Mouse (Mus musculus): ENCODE data around the gene Sars2. TPM values are rescaled to one million over a fixed set of nuclear protein-coding genes. Genes with fewer than 3 reads are reported as not detected.

The Sars2 gene
- polyA plus RNA-seq, 1 experiment from 2014 or later, result 30.8 TPM

GRCm38 (mm10) chr7:28732341-28733142 lies 9.2 kb upstream of the Sars2 start:
- peak overlapping the region; percentile 69 for H3K9ac ChIP-seq
- H3K4me2 ChIP-seq, result peak overlapping the region; percentile 84
- no peaks in the 10 kb centered on the region; the same call in 1 of the 2 replicates for H3K9me3 ChIP-seq
- H3K27me3 ChIP-seq, result peaks cover 5% of the 10 kb centered on the region
- ATAC-seq (ENCODE audit: insufficient number of reproducible peaks, insufficient read depth, low FRiP score, low TSS enrichment, low read depth), result peak; percentile 70
- peak overlapping the region; percentile 16; the same call in 1 of the 2 replicates for H3K27ac ChIP-seq
- peaks cover 12% of the 10 kb centered on the region for H3K4me1 ChIP-seq
- peaks cover 36% of the 10 kb centered on the region for H3K36me3 ChIP-seq
- H3K4me3 ChIP-seq, result peak overlapping the region; percentile 49
- 3% methylated on average over 58 of the region's 58 CpGs for WGBS

GRCm38 (mm10) chr7:28733211-28733610 lies 8.6 kb upstream of the Sars2 start:
- H3K4me2 ChIP-seq, result peak overlapping the region; percentile 84
- peaks cover 12% of the 10 kb centered on the region for H3K4me1 ChIP-seq
- peaks cover 43% of the 10 kb centered on the region for H3K36me3 ChIP-seq
- no peak for ATAC-seq (ENCODE audit: insufficient number of reproducible peaks, insufficient read depth, low FRiP score, low TSS enrichment, low read depth)
- H3K9ac ChIP-seq, result peak overlapping the region; percentile 69; the same call in 1 of the 2 replicates
- H3K9me3 ChIP-seq, result no peaks in the 10 kb centered on the region; the same call in 1 of the 2 replicates
- 17% methylated on average over 11 of the region's 11 CpGs for WGBS
- H3K27ac ChIP-seq, result peak overlapping the region; percentile 16; the same call in 1 of the 2 replicates
- peaks cover 5% of the 10 kb centered on the region for H3K27me3 ChIP-seq
- peak overlapping the region; percentile 49 for H3K4me3 ChIP-seq

DNA sequence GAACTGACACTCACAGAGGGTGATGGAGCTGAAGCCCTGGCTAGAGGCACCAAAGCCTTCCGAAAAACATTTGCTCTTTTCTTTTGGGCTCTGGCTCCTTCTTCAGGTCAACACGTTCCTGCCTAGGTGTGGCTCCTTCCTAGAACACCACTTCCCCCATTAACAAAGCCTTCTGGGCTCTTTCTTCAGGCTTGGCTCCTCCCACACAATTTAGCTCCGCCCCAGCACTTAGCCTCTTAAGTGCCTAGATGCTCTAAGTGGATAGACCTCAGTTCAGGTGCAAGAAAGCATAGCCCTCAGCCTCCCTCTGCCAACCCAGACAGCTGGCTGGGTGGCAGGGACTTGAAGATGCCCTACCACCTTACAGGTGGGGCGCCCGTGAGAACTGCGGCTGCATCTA lies 6.1 kb upstream of the Sars2 start:
- Histone ChIP-seq H3K9ac (no peak overlapping the region), H3K27ac (no peak overlapping the region), H3K36me3 (peaks cover 64% of the 10 kb centered on the region), H3K27me3 (peaks cover 5% of the 10 kb centered on the region), H3K4me2 (no peak overlapping the region), H3K4me3 (no peak overlapping the region), H3K4me1 (peaks cover 15% of the 10 kb centered on the region), H3K9me3 (no peaks in the 10 kb centered on the region; the same call in 1 of the 2 replicates)
- ATAC-seq (ENCODE audit: insufficient number of reproducible peaks, insufficient read depth, low FRiP score, low TSS enrichment, low read depth), result no peak
- 86% methylated on average over 6 of the region's 6 CpGs for WGBS

DNA sequence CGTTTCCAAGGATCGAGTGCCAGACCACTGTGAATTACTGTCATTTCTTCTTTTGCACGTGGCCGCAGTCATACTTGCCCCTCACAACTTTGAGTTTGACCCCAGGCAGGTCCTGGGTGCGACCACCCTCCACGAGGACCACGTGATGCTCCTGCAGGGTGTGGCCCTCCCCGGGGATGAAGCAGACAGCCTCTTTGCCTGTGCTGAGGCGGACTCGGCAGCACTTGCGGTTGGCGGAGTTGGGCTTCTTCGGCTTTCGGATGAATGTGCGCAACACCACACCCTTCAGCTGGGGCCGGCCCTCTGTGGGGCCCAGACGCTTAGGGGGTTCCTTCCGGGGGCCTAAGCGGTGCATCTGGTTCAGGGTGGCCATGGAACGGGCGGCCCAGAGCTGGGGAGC lies 2.0 kb upstream of the Sars2 start:
- Histone ChIP-seq H3K36me3 (peaks cover 61% of the 10 kb centered on the region), H3K4me1 (peaks cover 18% of the 10 kb centered on the region), H3K27ac (no peak overlapping the region), H3K4me2 (no peak overlapping the region), H3K4me3 (no peak overlapping the region), H3K27me3 (no peaks in the 10 kb centered on the region), H3K9ac (no peak overlapping the region), H3K9me3 (no peaks in the 10 kb centered on the region)
- WGBS, result 93% methylated on average over 21 of the region's 21 CpGs
- no peak for ATAC-seq (ENCODE audit: insufficient number of reproducible peaks, insufficient read depth, low FRiP score, low TSS enrichment, low read depth)

GRCm38 (mm10) chr7:28740949-28741348 lies 843 bp upstream of the Sars2 start:
- Histone ChIP-seq H3K9me3 (no peaks in the 10 kb centered on the region), H3K27ac (no peak overlapping the region), H3K27me3 (no peaks in the 10 kb centered on the region), H3K36me3 (peaks cover 63% of the 10 kb centered on the region), H3K4me2 (peak overlapping the region; percentile 87), H3K4me1 (peaks cover 18% of the 10 kb centered on the region), H3K4me3 (peak overlapping the region; percentile 78), H3K9ac (peak overlapping the region; percentile 88)
- 40% methylated on average over 9 of the region's 9 CpGs for WGBS
- no peak for ATAC-seq (ENCODE audit: insufficient number of reproducible peaks, insufficient read depth, low FRiP score, low TSS enrichment, low read depth)

DNA sequence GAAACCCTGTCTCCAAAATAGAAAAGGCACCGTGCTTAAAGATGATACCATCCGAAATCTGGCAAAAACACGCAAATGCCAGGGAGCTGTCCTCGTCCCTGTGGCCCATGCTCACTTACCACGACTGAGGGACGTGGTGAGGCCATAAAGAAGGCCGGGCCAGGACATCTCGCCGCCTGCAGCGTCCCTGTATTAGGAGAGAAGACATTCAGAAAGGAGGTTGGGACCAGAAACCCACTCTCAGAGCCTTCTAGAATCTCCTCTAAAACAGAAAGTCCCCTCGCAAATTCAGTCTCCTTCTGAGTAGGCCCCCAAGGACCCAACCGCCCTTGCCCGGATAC lies 454 bp upstream of the Sars2 start:
- peak overlapping the region; percentile 71 for H3K27ac ChIP-seq
- H3K36me3 ChIP-seq, result peaks cover 63% of the 10 kb centered on the region
- H3K9me3 ChIP-seq, result no peaks in the 10 kb centered on the region
- peak overlapping the region; percentile 88 for H3K9ac ChIP-seq
- ATAC-seq (ENCODE audit: insufficient number of reproducible peaks, insufficient read depth, low FRiP score, low TSS enrichment, low read depth), result no peak
- H3K4me2 ChIP-seq, result peak overlapping the region; percentile 87
- H3K27me3 ChIP-seq, result no peaks in the 10 kb centered on the region
- peaks cover 18% of the 10 kb centered on the region for H3K4me1 ChIP-seq
- H3K4me3 ChIP-seq, result peak overlapping the region; percentile 78
- WGBS, result 1% methylated on average over 13 of the region's 13 CpGs

- Histone ChIP-seq H3K4me1 (peaks cover 12% of the 10 kb centered on the region), H3K4me3 (no peak overlapping the region), H3K9me3 (no peaks in the 10 kb centered on the region), H3K9ac (0 out of 2 replicates have a peak overlapping the region, but pooled peaks have one; percentile 1), H3K27ac (no peak overlapping the region), H3K4me2 (no peak overlapping the region), H3K27me3 (no peaks in the 10 kb centered on the region), H3K36me3 (peaks cover 65% of the 10 kb centered on the region)
- WGBS, result 92% methylated on average over 7 of the region's 7 CpGs
- ATAC-seq (ENCODE audit: insufficient number of reproducible peaks, insufficient read depth, low FRiP score, low TSS enrichment, low read depth), result no peak
These were observed 8.1 kb downstream of the Sars2 start for GRCm38 (mm10) chr7:28749935-28750334.

- Histone ChIP-seq H3K9me3 (no peaks in the 10 kb centered on the region), H3K4me3 (0 out of 2 replicates have a peak within 1 kb of the TSS, but pooled peaks have one; percentile 12), H3K4me1 (peaks cover 13% of the 10 kb centered on the region), H3K4me2 (peak within 1 kb of the TSS; percentile 41), H3K36me3 (peaks cover 52% of the 10 kb centered on the region), H3K27me3 (peaks cover 19% of the 10 kb centered on the region), H3K9ac (no peak within 1 kb of the TSS), H3K27ac (no peak within 1 kb of the TSS)
- ATAC-seq (ENCODE audit: insufficient number of reproducible peaks, insufficient read depth, low FRiP score, low TSS enrichment, low read depth), result peak; percentile 39; the same call in 1 of the 2 replicates
- 2% methylated on average over 17 of the region's 17 CpGs for WGBS
These were observed 14.3 kb downstream of the Sars2 start, which contains the start of gene Ccer2 for GRCm38 (mm10) chr7:28756079-28756478. TSS of gene Ccer2 (plus strand) at chr7:28756174.

GRCm38 (mm10) chr7:28758623-28759022 lies 16.8 kb downstream of the Sars2 start:
- Histone ChIP-seq H3K36me3 (peaks cover 55% of the 10 kb centered on the region), H3K27me3 (peaks cover 19% of the 10 kb centered on the region), H3K4me1 (peaks cover 13% of the 10 kb centered on the region), H3K9me3 (no peaks in the 10 kb centered on the region), H3K4me2 (no peak overlapping the region), H3K9ac (no peak overlapping the region), H3K4me3 (no peak overlapping the region), H3K27ac (no peak overlapping the region)
- no peak for ATAC-seq (ENCODE audit: insufficient number of reproducible peaks, insufficient read depth, low FRiP score, low TSS enrichment, low read depth)
- 78% methylated on average over 13 of the region's 13 CpGs for WGBS

DNA sequence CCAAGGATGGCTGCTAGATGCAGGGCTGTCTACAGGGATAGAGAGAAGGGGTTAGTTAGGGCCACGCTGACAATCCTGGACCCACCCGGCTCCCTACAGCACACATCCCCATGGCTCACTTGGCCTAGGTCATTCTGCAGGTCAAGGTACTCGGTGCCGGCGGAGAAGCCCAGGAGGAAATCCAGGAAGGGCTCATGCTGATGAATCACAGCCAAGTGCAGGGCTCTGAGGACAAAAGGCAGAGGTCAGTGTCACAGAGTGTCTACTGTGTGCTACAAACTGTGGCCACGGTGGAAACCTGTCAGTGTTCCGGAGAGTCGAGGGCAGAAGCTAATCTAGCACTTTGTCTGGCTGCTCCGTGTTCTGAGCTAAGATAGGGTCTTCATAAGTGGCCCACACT lies 20.1 kb downstream of the Sars2 start:
- 93% methylated on average over 9 of the region's 9 CpGs for WGBS
- peaks cover 48% of the 10 kb centered on the region for H3K36me3 ChIP-seq
- peaks cover 1% of the 10 kb centered on the region for H3K27me3 ChIP-seq
- no peak overlapping the region for H3K27ac ChIP-seq
- no peak overlapping the region for H3K4me3 ChIP-seq
- peaks cover 12% of the 10 kb centered on the region for H3K4me1 ChIP-seq
- no peak overlapping the region for H3K4me2 ChIP-seq
- no peaks in the 10 kb centered on the region for H3K9me3 ChIP-seq
- no peak for ATAC-seq (ENCODE audit: insufficient number of reproducible peaks, insufficient read depth, low FRiP score, low TSS enrichment, low read depth)
- H3K9ac ChIP-seq, result no peak overlapping the region

DNA sequence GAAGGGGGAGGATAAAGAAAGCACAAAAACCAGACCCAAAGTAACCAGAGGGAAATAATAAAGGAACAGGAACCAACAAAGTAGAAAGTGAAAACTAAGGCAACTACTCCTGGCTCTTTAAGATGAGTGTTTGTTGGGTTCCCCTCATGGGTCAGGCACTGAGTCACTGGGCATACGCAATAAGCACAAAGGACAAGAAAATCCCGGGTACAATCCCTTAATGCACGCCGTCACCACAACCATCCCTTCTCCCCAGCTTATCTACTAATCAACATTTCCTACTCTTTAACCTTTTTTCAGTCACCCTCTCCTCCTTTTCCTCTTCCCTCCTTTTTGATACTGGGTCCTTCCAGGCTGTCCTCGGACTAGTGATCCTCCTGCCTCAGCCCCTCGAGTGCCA lies 23.4 kb downstream of the Sars2 start:
- no peaks in the 10 kb centered on the region for H3K27me3 ChIP-seq
- no peaks in the 10 kb centered on the region for H3K9me3 ChIP-seq
- no peak for ATAC-seq (ENCODE audit: insufficient number of reproducible peaks, insufficient read depth, low FRiP score, low TSS enrichment, low read depth)
- H3K4me3 ChIP-seq, result peak overlapping the region; percentile 83; the same call in 1 of the 2 replicates
- H3K4me2 ChIP-seq, result peak overlapping the region; percentile 73
- peaks cover 24% of the 10 kb centered on the region for H3K4me1 ChIP-seq
- peak overlapping the region; percentile 75; the same call in 1 of the 2 replicates for H3K9ac ChIP-seq
- WGBS, result 83% methylated on average over 6 of the region's 6 CpGs
- H3K36me3 ChIP-seq, result peaks cover 29% of the 10 kb centered on the region
- no peak overlapping the region for H3K27ac ChIP-seq

All from embryonic facial prominence, embryonic 13.5 days (tissue).